Mouse (Mus musculus) neural tube, embryonic 14.5 days (tissue): ENCODE data around the gene Tas2r135. TPM values are rescaled to one million over a fixed set of nuclear protein-coding genes. Genes with fewer than 3 reads are reported as not detected.

Source experiments
- ATAC-seq: fragments of 200-750 bp; cut with Nextera tagmentation; 2 replicates; pipeline ENCODE4 v1.8.0; 2017; ENCODE audit warnings: low read depth, mild to moderate bottlenecking, moderate TSS enrichment, moderate library complexity
- H3K27ac ChIP-seq: fragments of 300-500 bp; sonication (generic); 2 replicates; pipeline ENCODE4 v1.5.1; 2014; ENCODE audit warnings: low read depth, mild to moderate bottlenecking, control low read depth, low read length, moderate library complexity, mixed read lengths
- H3K27me3 ChIP-seq: fragments of 300-500 bp; sonication (generic); 2 replicates; pipeline ENCODE4 v1.6.1; 2014; ENCODE audit warnings: low read length; ENCODE audit not compliant: control insufficient read depth, insufficient read depth
- H3K36me3 ChIP-seq: fragments of 300-500 bp; sonication (generic); 2 replicates; pipeline ENCODE4 v1.6.1; 2014; ENCODE audit warnings: low read length, mixed read lengths; ENCODE audit not compliant: control insufficient read depth, insufficient read depth
- H3K4me1 ChIP-seq: fragments of 300-500 bp; sonication (generic); 2 replicates; pipeline ENCODE4 v1.6.1; 2014; ENCODE audit warnings: low read length; ENCODE audit not compliant: control insufficient read depth, insufficient read depth
- H3K4me2 ChIP-seq: fragments of 300-500 bp; sonication (generic); 2 replicates; pipeline ENCODE4 v1.6.1; 2014; ENCODE audit warnings: mild to moderate bottlenecking, low read depth, low read length, control low read depth
- H3K4me3 ChIP-seq: fragments of 300-500 bp; sonication (generic); 2 replicates; pipeline ENCODE4 v1.5.1; 2014; ENCODE audit warnings: low read depth, low read length, control low read depth, mixed read lengths
- H3K9ac ChIP-seq: fragments of 300-500 bp; sonication (generic); replicated peaks from 2 replicates; pipeline ENCODE4 v1.6.1; 2014; ENCODE audit warnings: low read depth, mild to moderate bottlenecking, control low read depth, low read length, mixed read lengths
- H3K9me3 ChIP-seq: fragments of 300-500 bp; sonication (generic); 2 replicates; pipeline ENCODE4 v1.6.1; 2016; ENCODE audit warnings: low read length; ENCODE audit not compliant: control insufficient read depth
- WGBS: fragments of 180-500 bp; shearing (Covaris S2); extraction: QIAGEN DNeasy Blood & Tissue Kit; methylation state at CpG from one replicate; pipeline ENCODE4 v1.1.7; 2014; 5-methylcytosine and 5-hydroxymethylcytosine counted together
- polyA plus RNA-seq: library from polyadenylated mRNA; unstranded; fragments of >200 nt; fragmentation: Nextera tagmentation; extraction: Ambion mirVana; gene quantifications from 2 replicates; pipeline ENCODE4 v1.2.1, GENCODE M21; 2014

The Tas2r135 gene
- polyA plus RNA-seq, 1 experiment from 2014 or later, result not detected

DNA sequence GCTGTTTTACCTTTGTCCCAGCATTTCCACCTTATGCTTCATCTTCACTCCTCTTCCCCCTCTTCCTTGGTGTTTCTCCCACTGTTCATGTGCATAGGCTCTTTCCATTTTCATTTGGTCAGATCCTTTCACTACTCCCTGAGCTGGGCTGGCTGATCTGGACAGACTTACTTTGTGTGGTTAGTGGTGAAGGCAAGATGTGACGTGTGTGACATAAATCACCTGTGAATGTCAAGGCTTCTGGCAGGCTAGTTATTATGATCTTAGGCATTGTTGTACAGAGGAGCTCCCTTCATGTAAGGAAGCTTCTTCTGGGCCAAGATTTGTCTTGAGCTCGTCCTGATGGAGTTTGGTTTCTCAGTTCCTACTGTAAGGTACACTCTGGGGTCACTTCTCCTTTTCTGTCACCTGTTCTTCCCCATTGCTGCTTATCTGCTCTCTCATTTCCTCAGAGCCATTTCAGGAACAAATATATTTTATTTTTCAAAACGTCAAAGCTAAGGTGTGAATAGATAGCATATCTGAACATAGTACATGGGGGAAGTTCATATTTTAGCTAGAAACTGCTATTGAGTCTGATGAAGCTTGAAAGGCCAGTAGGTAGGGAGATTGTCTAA, 8.1 kb upstream of the Tas2r135 start:
- no peak for ATAC-seq
- no peaks in the 10 kb centered on the region for H3K4me1 ChIP-seq
- WGBS, result 70% methylated on average over 3 of the region's 3 CpGs
- H3K36me3 ChIP-seq, result no peaks in the 10 kb centered on the region
- no peak overlapping the region for H3K27ac ChIP-seq
- H3K4me3 ChIP-seq, result no peak overlapping the region
- H3K27me3 ChIP-seq, result no peaks in the 10 kb centered on the region
- H3K9ac ChIP-seq, result no peak overlapping the region
- H3K4me2 ChIP-seq, result no peak overlapping the region
- H3K9me3 ChIP-seq, result no peaks in the 10 kb centered on the region

DNA sequence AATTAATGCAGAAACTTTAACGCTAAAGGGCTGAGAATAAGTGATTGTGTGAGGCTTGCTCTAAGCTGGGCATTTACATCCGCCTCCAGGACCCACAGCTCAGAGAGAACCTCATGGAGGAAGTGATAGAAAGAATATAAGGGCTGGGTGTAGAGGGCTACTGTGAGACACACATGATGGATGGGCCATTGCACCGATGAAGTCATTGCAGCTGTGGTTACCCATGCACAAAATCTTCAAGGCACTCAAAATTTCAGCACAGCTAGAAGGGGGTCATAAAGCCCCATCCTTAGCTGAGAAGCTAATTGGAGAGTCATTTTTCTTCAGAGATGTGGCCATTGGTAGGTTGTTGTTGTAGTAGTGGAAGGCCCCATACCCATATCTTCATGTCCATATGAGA, 6.9 kb upstream of the Tas2r135 start:
- H3K4me1 ChIP-seq, result no peaks in the 10 kb centered on the region
- H3K27me3 ChIP-seq, result no peaks in the 10 kb centered on the region
- H3K9ac ChIP-seq, result no peak overlapping the region
- no peak overlapping the region for H3K27ac ChIP-seq
- no peaks in the 10 kb centered on the region for H3K36me3 ChIP-seq
- H3K4me3 ChIP-seq, result no peak overlapping the region
- H3K4me2 ChIP-seq, result no peak overlapping the region
- WGBS, result 91% methylated on average over 3 of the region's 3 CpGs
- no peak for ATAC-seq
- H3K9me3 ChIP-seq, result no peaks in the 10 kb centered on the region

DNA sequence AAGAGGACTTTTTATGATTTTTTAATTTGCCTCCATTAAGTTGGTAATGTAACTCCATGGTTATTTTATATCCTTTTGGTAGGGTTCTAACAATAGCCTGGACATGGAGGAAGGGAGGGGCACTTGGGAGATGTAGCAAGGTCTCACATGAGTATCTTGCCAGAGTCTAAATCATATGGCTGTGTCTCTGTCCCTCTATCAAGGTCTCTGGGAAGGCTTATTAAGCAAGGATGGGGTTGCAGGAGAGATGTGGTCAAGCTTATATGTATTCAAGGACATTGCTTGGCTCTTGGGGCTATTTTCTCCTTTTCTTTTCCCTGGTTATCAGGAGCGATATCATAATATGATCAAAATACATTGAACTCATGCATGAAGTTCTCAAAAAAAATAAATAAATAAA, 6.2 kb upstream of the Tas2r135 start:
- Histone ChIP-seq H3K27me3 (no peaks in the 10 kb centered on the region), H3K9me3 (no peaks in the 10 kb centered on the region), H3K9ac (no peak overlapping the region), H3K4me3 (no peak overlapping the region), H3K4me2 (no peak overlapping the region), H3K36me3 (no peaks in the 10 kb centered on the region), H3K4me1 (no peaks in the 10 kb centered on the region), H3K27ac (no peak overlapping the region)
- no peak for ATAC-seq
- 96% methylated on average over 1 of the region's 1 CpGs for WGBS

DNA sequence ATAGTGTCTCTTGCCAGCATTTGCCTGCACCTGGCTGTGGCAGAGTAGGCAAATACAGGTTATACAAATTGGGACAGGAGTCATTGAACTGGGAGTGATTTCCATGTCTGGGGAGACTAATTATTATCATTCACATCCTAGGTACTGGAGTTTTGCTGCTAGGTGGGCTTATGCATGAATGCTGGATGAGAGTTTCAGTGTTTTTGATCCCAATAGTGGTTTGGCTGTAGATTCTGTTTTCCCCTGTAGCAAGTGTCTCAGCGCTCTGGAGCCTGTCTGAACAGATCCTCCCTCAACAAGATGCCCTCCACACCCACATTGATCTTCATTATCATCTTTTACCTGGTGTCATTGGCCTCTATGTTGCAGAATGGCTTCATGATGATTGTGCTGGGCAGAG, 5.3 kb upstream of the Tas2r135 start, which contains the start of gene Tas2r143:
Gene Tas2r143, plus strand, starts transcription at position 301 of the 400 bp plus-strand sequence.
- ATAC-seq, result no peak
- Histone ChIP-seq H3K36me3 (no peaks in the 10 kb centered on the region), H3K27ac (no peak within 1 kb of the TSS), H3K4me3 (no peak within 1 kb of the TSS), H3K27me3 (no peaks in the 10 kb centered on the region), H3K9me3 (no peaks in the 10 kb centered on the region), H3K4me2 (no peak within 1 kb of the TSS), H3K4me1 (no peaks in the 10 kb centered on the region), H3K9ac (no peak within 1 kb of the TSS)
- WGBS, result 91% methylated on average over 1 of the region's 1 CpGs

GRCm38 (mm10) chr6:42419443-42419842, 14.2 kb downstream of the Tas2r135 start:
- H3K4me1 ChIP-seq, result no peaks in the 10 kb centered on the region
- H3K36me3 ChIP-seq, result no peaks in the 10 kb centered on the region
- H3K4me3 ChIP-seq, result no peak overlapping the region
- H3K9me3 ChIP-seq, result no peaks in the 10 kb centered on the region
- 89% methylated on average over 2 of the region's 2 CpGs for WGBS
- ATAC-seq, result no peak
- H3K27me3 ChIP-seq, result no peaks in the 10 kb centered on the region
- no peak overlapping the region for H3K9ac ChIP-seq
- H3K27ac ChIP-seq, result no peak overlapping the region
- no peak overlapping the region for H3K4me2 ChIP-seq

DNA sequence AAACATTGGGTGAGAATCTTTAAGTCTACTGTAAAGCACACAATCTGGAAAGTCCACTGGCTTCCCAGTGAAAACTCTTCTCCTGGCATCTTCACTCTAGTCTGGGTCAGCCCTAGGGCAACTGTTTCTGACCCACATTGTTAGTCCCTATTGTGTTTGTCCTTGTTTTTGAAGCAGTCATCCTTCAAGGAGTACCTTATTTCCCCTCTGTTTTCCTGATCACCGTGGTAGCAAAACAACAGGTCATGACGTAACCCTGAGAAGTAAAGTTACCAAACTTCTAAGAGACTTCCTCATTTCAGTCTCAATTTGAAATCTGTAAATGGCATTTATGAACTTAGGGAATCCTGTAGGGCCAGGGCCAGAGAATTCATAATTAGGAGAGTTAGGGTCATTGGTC, 16.2 kb downstream of the Tas2r135 start:
- H3K4me3 ChIP-seq, result no peak overlapping the region
- no peak overlapping the region for H3K9ac ChIP-seq
- 71% methylated on average over 2 of the region's 2 CpGs for WGBS
- no peak for ATAC-seq
- H3K9me3 ChIP-seq, result no peaks in the 10 kb centered on the region
- no peaks in the 10 kb centered on the region for H3K4me1 ChIP-seq
- H3K4me2 ChIP-seq, result no peak overlapping the region
- H3K27me3 ChIP-seq, result no peaks in the 10 kb centered on the region
- H3K27ac ChIP-seq, result no peak overlapping the region
- no peaks in the 10 kb centered on the region for H3K36me3 ChIP-seq

GRCm38 (mm10) chr6:42424472-42424871, 19.2 kb downstream of the Tas2r135 start:
- ATAC-seq, result no peak
- H3K4me3 ChIP-seq, result no peak overlapping the region
- no peak overlapping the region for H3K9ac ChIP-seq
- no peaks in the 10 kb centered on the region for H3K36me3 ChIP-seq
- no peak overlapping the region for H3K27ac ChIP-seq
- no peaks in the 10 kb centered on the region for H3K9me3 ChIP-seq
- no peaks in the 10 kb centered on the region for H3K4me1 ChIP-seq
- no peaks in the 10 kb centered on the region for H3K27me3 ChIP-seq
- no peak overlapping the region for H3K4me2 ChIP-seq
- 95% methylated on average over 3 of the region's 3 CpGs for WGBS

DNA sequence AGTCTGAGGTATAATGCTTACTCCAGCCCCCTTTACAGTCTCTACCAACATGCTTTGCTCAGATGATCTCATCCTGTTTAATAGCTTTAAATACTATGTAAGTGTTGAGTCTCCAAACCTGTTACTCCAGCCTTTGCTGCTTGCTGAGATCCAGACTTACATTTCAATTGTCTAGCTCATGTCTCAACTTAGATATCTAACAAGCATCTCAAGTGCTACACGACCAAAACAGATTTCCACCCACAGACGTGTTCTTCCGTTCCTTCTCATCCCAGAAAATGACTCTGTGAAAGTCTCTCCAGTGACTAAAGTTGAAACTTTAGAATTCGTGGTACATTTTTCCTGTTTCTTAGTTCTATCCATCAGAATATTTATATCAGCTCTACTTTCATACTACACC, 21.1 kb downstream of the Tas2r135 start:
- H3K36me3 ChIP-seq, result no peaks in the 10 kb centered on the region
- no peak for ATAC-seq
- H3K4me2 ChIP-seq, result no peak overlapping the region
- no peak overlapping the region for H3K4me3 ChIP-seq
- H3K9ac ChIP-seq, result no peak overlapping the region
- H3K27ac ChIP-seq, result no peak overlapping the region
- no peaks in the 10 kb centered on the region for H3K4me1 ChIP-seq
- no peaks in the 10 kb centered on the region for H3K9me3 ChIP-seq
- WGBS, result 88% methylated on average over 4 of the region's 4 CpGs
- no peaks in the 10 kb centered on the region for H3K27me3 ChIP-seq

- no peak overlapping the region for H3K9ac ChIP-seq
- WGBS, result 71% methylated on average over 2 of the region's 2 CpGs
Measured at GRCm38 (mm10) chr6:42433554-42433953, 28.3 kb downstream of the Tas2r135 start.

More at GRCm38 (mm10) chr6:42433554-42433953, 28.3 kb downstream of the Tas2r135 start:
- Histone ChIP-seq H3K4me2 (no peak overlapping the region), H3K4me1 (no peaks in the 10 kb centered on the region), H3K27me3 (no peaks in the 10 kb centered on the region), H3K4me3 (no peak overlapping the region), H3K27ac (no peak overlapping the region), H3K9me3 (no peaks in the 10 kb centered on the region), H3K36me3 (no peaks in the 10 kb centered on the region)
- ATAC-seq, result no peak
